Mouse (Mus musculus): ENCODE results near the gene C7. TPM values are rescaled to one million over a fixed set of nuclear protein-coding genes. Genes with fewer than 3 reads are reported as not detected.
"Not testable (repeated sequence)": the region's sequence is repeated elsewhere in the genome, so short reads cannot be mapped to it uniquely, and the experiment has no call there.

The C7 gene
- total RNA-seq (2021) = 10 to 100 TPM; 15.3 to 42.7 TPM
- long read RNA-seq, experiment 1, transcript C7-201 (18 exons, 2,676 nt) = major isoform, 22 of 24 reads
- long read RNA-seq, experiment 1, partial matches to known transcripts = 1 of 24 reads
- long read RNA-seq, experiment 1, other reads (novel, unspliced or antisense) = 1 of 24 reads
- long read RNA-seq, experiment 2, partial matches to known transcripts = 3 of 6 reads
- long read RNA-seq, experiment 2, other reads (novel, unspliced or antisense) = 2 of 6 reads

GRCm38 (mm10) chr15:5063635-5064034 is at the start of gene C7:
Gene C7 (minus strand): TSS chr15:5063740.
- DNase-seq (ENCODE audit: low spot score in 2 of 2) = no peak

GRCm38 (mm10) chr15:5112651-5113050 is 49.1 kb upstream of the C7 start:
- DNase-seq (ENCODE audit: low spot score in 2 of 2) = no peak

GRCm38 (mm10) chr15:5108655-5109040 is 45.1 kb upstream of the C7 start:
- no peak for DNase-seq (ENCODE audit: low spot score in 2 of 2)

GRCm38 (mm10) chr15:5107686-5108654 is 44.4 kb upstream of the C7 start, which contains the start of gene Card6:
Gene Card6 (minus strand): TSS chr15:5108539.
- no peak for DNase-seq (ENCODE audit: low spot score in 2 of 2)

- DNase-seq (ENCODE audit: low spot score in 2 of 2) = no peak
Observed at GRCm38 (mm10) chr15:5106293-5106692, 42.8 kb upstream of the C7 start.

- no peak for DNase-seq (ENCODE audit: low spot score in 2 of 2)
Observed at GRCm38 (mm10) chr15:5105891-5106290, 42.4 kb upstream of the C7 start.

GRCm38 (mm10) chr15:5102312-5102711 is 38.8 kb upstream of the C7 start:
- DNase-seq (ENCODE audit: low spot score in 2 of 2) = no peak

- DNase-seq (ENCODE audit: low spot score in 2 of 2) = no peak
Observed at GRCm38 (mm10) chr15:5097376-5097775, 33.8 kb upstream of the C7 start.

GRCm38 (mm10) chr15:5095534-5096301 is 32.2 kb upstream of the C7 start:
- no peak for DNase-seq (ENCODE audit: low spot score in 2 of 2)

- DNase-seq (ENCODE audit: low spot score in 2 of 2) = no peak
Observed at GRCm38 (mm10) chr15:5090131-5090530, 26.6 kb upstream of the C7 start.

- DNase-seq (ENCODE audit: low spot score in 2 of 2) = no peak
Observed at GRCm38 (mm10) chr15:5088850-5089608, 25.5 kb upstream of the C7 start.

GRCm38 (mm10) chr15:5086162-5086561 is 22.6 kb upstream of the C7 start:
- no peak for DNase-seq (ENCODE audit: low spot score in 2 of 2)

- DNase-seq (ENCODE audit: low spot score in 2 of 2) = no peak
Observed at GRCm38 (mm10) chr15:5081235-5081634, 17.7 kb upstream of the C7 start.

- no peak for DNase-seq (ENCODE audit: low spot score in 2 of 2)
Observed at GRCm38 (mm10) chr15:5068801-5069518, 5.4 kb upstream of the C7 start.

- DNase-seq (ENCODE audit: low spot score in 2 of 2) = no peak
Observed at GRCm38 (mm10) chr15:5045560-5046284, 17.8 kb downstream of the C7 start.

GRCm38 (mm10) chr15:5029256-5029655 is 34.3 kb downstream of the C7 start:
- DNase-seq (ENCODE audit: low spot score in 2 of 2) = no peak

GRCm38 (mm10) chr15:5023479-5024265 is 39.9 kb downstream of the C7 start:
- not testable (repeated sequence) for DNase-seq (ENCODE audit: low spot score in 2 of 2)

- no peak for DNase-seq (ENCODE audit: low spot score in 2 of 2)
Observed at GRCm38 (mm10) chr15:5009644-5010107, 53.9 kb downstream of the C7 start.
